Mouse (Mus musculus): Measurements from ENCODE around the gene Creb5.

Creb5 gene

GRCm38 (mm10) chr6:53714908-53715321 is 427.8 kb downstream of the Creb5 start:
- DNase-seq = no peak

- DNase-seq = no peak
Observed at GRCm38 (mm10) chr6:53716013-53716412, 428.9 kb downstream of the Creb5 start.

GRCm38 (mm10) chr6:53720009-53720408 is 432.9 kb downstream of the Creb5 start:
- DNase-seq = no peak

GRCm38 (mm10) chr6:53721595-53721994 is 434.5 kb downstream of the Creb5 start:
- DNase-seq = peak; percentile 42 to 64

GRCm38 (mm10) chr6:53722694-53723093 is 435.6 kb downstream of the Creb5 start:
- no peak for DNase-seq

- no peak for DNase-seq
Observed at GRCm38 (mm10) chr6:53730487-53730886, 443.4 kb downstream of the Creb5 start.

GRCm38 (mm10) chr6:53730996-53731485 is 444.0 kb downstream of the Creb5 start:
- DNase-seq = no peak

GRCm38 (mm10) chr6:53733546-53733945 is 446.5 kb downstream of the Creb5 start:
- no peak for DNase-seq

- no peak for DNase-seq
Observed at GRCm38 (mm10) chr6:53733999-53734398, 446.9 kb downstream of the Creb5 start.

GRCm38 (mm10) chr6:53735696-53736095 is 448.6 kb downstream of the Creb5 start:
- no peak for DNase-seq

GRCm38 (mm10) chr6:53738206-53738605 is 451.1 kb downstream of the Creb5 start:
- no peak for DNase-seq

- DNase-seq = no peak
Observed at GRCm38 (mm10) chr6:53741222-53741621, 454.2 kb downstream of the Creb5 start.
